Mouse (Mus musculus): ENCODE results near the gene Tmem63c. TPM values are rescaled to one million over a fixed set of nuclear protein-coding genes. Genes with fewer than 3 reads are reported as not detected.

The Tmem63c gene
- polyA plus RNA-seq, 1 experiment from 2014 or later: not detected

DNA sequence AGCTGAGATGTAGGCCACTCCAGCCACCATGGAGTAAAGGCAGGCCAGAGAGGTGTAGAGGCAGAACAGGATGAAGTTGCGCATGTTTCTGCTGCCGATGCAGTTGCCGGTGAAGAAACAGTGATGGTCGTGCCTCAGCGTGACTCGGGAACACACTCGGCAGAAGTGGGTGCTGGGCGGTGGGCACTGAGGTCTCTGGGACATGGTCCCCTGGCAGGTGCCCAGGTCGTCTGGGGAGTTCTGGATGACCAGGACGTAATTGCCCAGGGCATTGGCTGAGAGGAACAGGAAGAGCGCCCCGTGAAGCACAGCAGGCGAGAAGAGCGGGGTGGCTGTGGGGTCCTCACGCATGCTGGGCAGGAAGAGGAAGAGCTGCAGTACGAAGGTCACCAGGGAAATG, 32.9 kb upstream of the Tmem63c start:
- no peaks in the 10 kb centered on the region for H3K9me3 ChIP-seq (replicated peaks)
- peaks cover 93% of the 10 kb centered on the region for H3K27me3 ChIP-seq
- H3K27ac ChIP-seq (replicated peaks): no peak overlapping the region
- H3K4me3 ChIP-seq (replicated peaks): no peak overlapping the region
- no peaks in the 10 kb centered on the region for H3K4me1 ChIP-seq (replicated peaks)
- H3K9ac ChIP-seq: no peak overlapping the region
- no peak for ATAC-seq (ENCODE audit: insufficient read depth)
- no peaks in the 10 kb centered on the region for H3K36me3 ChIP-seq (replicated peaks)
- WGBS (ENCODE audit: insufficient replicate concordance): 32% methylated on average over 16 of the region's 16 CpGs
- no peak overlapping the region for H3K4me2 ChIP-seq

DNA sequence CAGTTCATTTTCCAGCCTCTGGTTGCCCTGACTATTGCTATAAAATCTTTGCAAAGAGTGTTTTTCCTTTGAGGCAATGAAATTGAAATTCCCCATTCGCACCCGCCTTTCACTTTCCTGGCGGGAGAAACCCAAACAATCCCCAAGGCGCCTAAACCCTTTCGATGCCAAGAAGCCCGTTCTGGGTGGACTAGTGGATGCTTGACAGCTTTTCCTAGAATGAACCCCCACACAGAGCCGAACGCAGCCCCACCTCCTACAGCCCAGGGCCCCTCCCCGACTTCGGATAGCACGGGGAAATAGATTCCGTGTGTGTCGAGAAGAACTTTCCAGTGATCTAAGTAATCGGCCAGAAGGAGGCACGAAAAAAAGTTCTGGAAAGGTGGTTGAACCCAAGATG, 31.8 kb upstream of the Tmem63c start:
- Histone ChIP-seq H3K9ac (no peak overlapping the region), H3K27me3 (peaks cover 84% of the 10 kb centered on the region), H3K4me3 (replicated peaks) (no peak overlapping the region), H3K4me1 (replicated peaks) (no peaks in the 10 kb centered on the region), H3K9me3 (replicated peaks) (no peaks in the 10 kb centered on the region), H3K4me2 (no peak overlapping the region), H3K27ac (replicated peaks) (no peak overlapping the region), H3K36me3 (replicated peaks) (no peaks in the 10 kb centered on the region)
- no peak for ATAC-seq (ENCODE audit: insufficient read depth)
- WGBS (ENCODE audit: insufficient replicate concordance): 7% methylated on average over 15 of the region's 15 CpGs

DNA sequence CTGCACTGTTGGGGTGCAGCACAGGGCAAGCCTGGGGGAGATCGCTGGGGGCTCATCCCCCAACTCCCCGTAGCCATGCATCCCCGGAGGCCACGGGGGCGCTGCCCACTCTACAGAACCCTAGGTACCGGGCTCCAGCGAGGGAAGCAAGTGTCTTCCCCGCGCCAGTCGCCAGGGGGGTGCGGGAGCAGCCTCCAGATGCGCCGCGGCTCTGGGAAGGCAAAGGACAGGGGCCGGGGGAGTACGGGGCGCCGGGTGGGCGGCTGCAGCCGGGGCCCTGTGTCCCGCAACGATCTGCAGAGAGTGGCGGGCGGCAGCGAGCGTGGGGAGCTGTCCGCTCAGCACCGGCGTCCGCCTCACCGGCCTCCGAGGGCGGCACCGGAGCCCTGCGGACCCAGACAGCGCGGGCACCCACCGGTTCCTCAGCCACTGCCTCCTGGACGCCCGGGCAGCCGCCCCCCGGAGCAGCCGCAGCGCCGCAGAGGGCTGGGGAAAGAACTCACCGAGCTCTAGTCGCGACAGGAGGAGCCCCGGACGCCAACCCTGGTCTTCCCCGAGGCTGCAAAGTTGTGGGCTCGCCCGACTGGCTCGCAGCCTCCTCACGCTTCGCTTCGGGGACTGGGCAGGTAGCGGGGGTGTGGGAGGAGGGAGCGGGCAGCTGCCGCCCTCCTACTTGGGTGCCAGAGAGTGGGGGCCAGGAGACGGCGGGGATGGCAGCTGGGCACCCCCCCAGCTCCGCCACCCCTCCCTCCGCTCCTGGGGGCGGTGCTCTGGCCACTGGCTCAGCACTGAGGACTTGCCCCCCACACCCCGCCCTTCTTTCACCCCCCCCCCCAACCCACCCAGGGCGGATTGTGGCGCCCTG, 31.0 kb upstream of the Tmem63c start, which contains the start of gene Zdhhc22:
Zdhhc22 (minus strand) TSS at position 541 of the 865 bp plus-strand sequence.
- Histone ChIP-seq H3K4me2 (no peak within 1 kb of the TSS), H3K4me1 (replicated peaks) (no peaks in the 10 kb centered on the region), H3K27me3 (peaks cover 77% of the 10 kb centered on the region), H3K4me3 (replicated peaks) (no peak within 1 kb of the TSS), H3K36me3 (replicated peaks) (no peaks in the 10 kb centered on the region), H3K27ac (replicated peaks) (no peak within 1 kb of the TSS), H3K9me3 (replicated peaks) (no peaks in the 10 kb centered on the region), H3K9ac (no peak within 1 kb of the TSS)
- WGBS (ENCODE audit: insufficient replicate concordance): 2% methylated on average over 66 of the region's 68 CpGs
- no peak for ATAC-seq (ENCODE audit: insufficient read depth)

GRCm38 (mm10) chr12:86990755-86991110, 30.4 kb upstream of the Tmem63c start:
- ATAC-seq (ENCODE audit: insufficient read depth): no peak
- H3K4me3 ChIP-seq (replicated peaks): no peak overlapping the region

DNA sequence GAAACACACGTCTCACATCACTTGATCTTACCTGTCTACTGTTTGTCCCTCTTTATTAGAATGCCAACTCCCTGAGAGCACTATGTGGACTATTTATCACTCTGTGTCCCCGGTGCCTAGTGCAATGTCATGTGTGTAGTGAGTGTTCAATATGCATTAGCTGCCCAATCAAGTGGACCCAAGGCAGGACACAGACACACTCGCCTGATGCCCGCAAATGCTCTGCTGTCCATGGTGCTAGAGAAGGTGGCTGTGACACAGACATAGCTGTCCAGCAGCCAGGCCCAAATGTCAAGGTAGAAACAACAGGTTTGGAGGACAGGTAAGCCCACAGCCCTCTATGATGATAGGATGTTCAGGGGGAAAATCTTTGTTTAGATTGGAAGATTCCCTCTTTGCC, 27.0 kb upstream of the Tmem63c start:
- ATAC-seq (ENCODE audit: insufficient read depth): no peak
- peaks cover 39% of the 10 kb centered on the region for H3K27me3 ChIP-seq
- WGBS (ENCODE audit: insufficient replicate concordance): 27% methylated on average over 4 of the region's 4 CpGs
- H3K36me3 ChIP-seq (replicated peaks): no peaks in the 10 kb centered on the region
- H3K4me2 ChIP-seq: no peak overlapping the region
- H3K4me1 ChIP-seq (replicated peaks): no peaks in the 10 kb centered on the region
- H3K4me3 ChIP-seq (replicated peaks): no peak overlapping the region
- no peak overlapping the region for H3K9ac ChIP-seq
- no peaks in the 10 kb centered on the region for H3K9me3 ChIP-seq (replicated peaks)
- no peak overlapping the region for H3K27ac ChIP-seq (replicated peaks)

More at GRCm38 (mm10) chr12:86990755-86991110, 30.4 kb upstream of the Tmem63c start:
- Histone ChIP-seq H3K36me3 (replicated peaks) (no peaks in the 10 kb centered on the region), H3K4me2 (no peak overlapping the region), H3K27ac (replicated peaks) (no peak overlapping the region), H3K27me3 (peaks cover 72% of the 10 kb centered on the region), H3K9ac (no peak overlapping the region), H3K4me1 (replicated peaks) (no peaks in the 10 kb centered on the region), H3K9me3 (replicated peaks) (no peaks in the 10 kb centered on the region)
- WGBS (ENCODE audit: insufficient replicate concordance): 31% methylated on average over 2 of the region's 2 CpGs

- no peak overlapping the region for H3K9ac ChIP-seq
- peaks cover 33% of the 10 kb centered on the region for H3K27me3 ChIP-seq
- 42% methylated on average over 3 of the region's 3 CpGs for WGBS (ENCODE audit: insufficient replicate concordance)
- H3K27ac ChIP-seq (replicated peaks): no peak overlapping the region
- no peak for ATAC-seq (ENCODE audit: insufficient read depth)
- no peaks in the 10 kb centered on the region for H3K4me1 ChIP-seq (replicated peaks)
- no peak overlapping the region for H3K4me2 ChIP-seq
- no peak overlapping the region for H3K4me3 ChIP-seq (replicated peaks)
- H3K9me3 ChIP-seq (replicated peaks): no peaks in the 10 kb centered on the region
- no peaks in the 10 kb centered on the region for H3K36me3 ChIP-seq (replicated peaks)
These were observed 26.4 kb upstream of the Tmem63c start for GRCm38 (mm10) chr12:86994776-86995175.

DNA sequence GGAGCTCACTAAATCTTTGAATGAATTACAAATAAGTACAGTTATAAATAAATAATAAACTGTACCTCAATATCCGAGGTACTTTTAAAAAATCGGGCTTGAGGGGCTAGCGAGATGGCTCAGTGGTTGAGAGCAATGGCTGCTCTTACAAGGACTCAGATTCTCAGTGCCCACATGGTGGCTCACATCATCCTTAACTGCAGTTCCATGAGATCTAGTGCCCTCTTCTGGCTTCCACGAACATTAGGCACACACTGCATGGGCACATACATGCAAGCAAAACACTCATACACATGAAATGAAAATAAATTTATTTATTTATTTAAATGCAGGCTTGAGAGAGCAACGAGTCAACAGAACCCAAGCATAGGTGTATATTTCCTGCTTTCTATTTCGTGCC, 25.2 kb upstream of the Tmem63c start:
- no peaks in the 10 kb centered on the region for H3K4me1 ChIP-seq (replicated peaks)
- 45% methylated on average over 6 of the region's 6 CpGs for WGBS (ENCODE audit: insufficient replicate concordance)
- ATAC-seq (ENCODE audit: insufficient read depth): no peak
- no peaks in the 10 kb centered on the region for H3K9me3 ChIP-seq (replicated peaks)
- peaks cover 21% of the 10 kb centered on the region for H3K27me3 ChIP-seq
- H3K36me3 ChIP-seq (replicated peaks): no peaks in the 10 kb centered on the region
- H3K4me3 ChIP-seq (replicated peaks): no peak overlapping the region
- H3K9ac ChIP-seq: no peak overlapping the region
- no peak overlapping the region for H3K27ac ChIP-seq (replicated peaks)
- no peak overlapping the region for H3K4me2 ChIP-seq

GRCm38 (mm10) chr12:86998699-86999098, 22.4 kb upstream of the Tmem63c start:
- H3K9me3 ChIP-seq (replicated peaks): no peaks in the 10 kb centered on the region
- no peaks in the 10 kb centered on the region for H3K4me1 ChIP-seq (replicated peaks)
- H3K27ac ChIP-seq (replicated peaks): no peak overlapping the region
- ATAC-seq (ENCODE audit: insufficient read depth): no peak
- no peak overlapping the region for H3K4me2 ChIP-seq
- 78% methylated on average over 4 of the region's 4 CpGs for WGBS (ENCODE audit: insufficient replicate concordance)
- no peaks in the 10 kb centered on the region for H3K36me3 ChIP-seq (replicated peaks)
- H3K9ac ChIP-seq: no peak overlapping the region
- H3K4me3 ChIP-seq (replicated peaks): no peak overlapping the region
- no peaks in the 10 kb centered on the region; the same call in 1 of the 2 replicates for H3K27me3 ChIP-seq

DNA sequence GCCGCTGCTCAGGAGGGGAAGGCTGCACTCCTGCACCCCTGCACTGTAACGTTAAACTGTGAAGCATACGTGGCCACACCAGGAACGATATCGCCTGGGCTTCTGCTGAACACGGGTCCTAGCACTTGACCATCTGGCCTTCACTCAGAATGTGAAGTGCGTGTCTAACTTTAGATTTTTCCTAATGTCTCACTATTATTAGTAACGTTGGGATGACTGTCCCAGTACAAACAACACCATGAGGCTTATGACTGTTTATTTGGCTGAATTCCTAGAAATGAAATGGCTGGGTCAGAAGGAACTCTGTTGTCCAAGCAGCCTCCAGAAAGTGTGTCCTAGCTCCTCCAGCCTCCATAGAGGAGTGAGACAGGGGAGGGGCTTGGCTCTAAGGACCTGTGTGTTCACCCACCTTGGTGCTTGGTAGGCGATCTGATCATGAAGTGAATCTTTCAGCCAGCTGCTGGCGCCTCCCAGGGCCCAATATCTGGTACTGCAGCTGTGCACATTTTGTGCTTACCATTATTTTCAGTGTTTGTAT, 21.8 kb upstream of the Tmem63c start:
- Histone ChIP-seq H3K27me3 (no peaks in the 10 kb centered on the region; the same call in 1 of the 2 replicates), H3K9me3 (replicated peaks) (no peaks in the 10 kb centered on the region), H3K36me3 (replicated peaks) (no peaks in the 10 kb centered on the region), H3K9ac (no peak overlapping the region), H3K4me1 (replicated peaks) (no peaks in the 10 kb centered on the region), H3K4me3 (replicated peaks) (no peak overlapping the region), H3K4me2 (no peak overlapping the region), H3K27ac (replicated peaks) (no peak overlapping the region)
- WGBS (ENCODE audit: insufficient replicate concordance): 56% methylated on average over 10 of the region's 10 CpGs
- no peak for ATAC-seq (ENCODE audit: insufficient read depth)

- H3K27ac ChIP-seq (replicated peaks): no peak overlapping the region
- H3K36me3 ChIP-seq (replicated peaks): no peaks in the 10 kb centered on the region
- H3K9ac ChIP-seq: no peak overlapping the region
- H3K9me3 ChIP-seq (replicated peaks): no peaks in the 10 kb centered on the region
- ATAC-seq (ENCODE audit: insufficient read depth): no peak
- no peaks in the 10 kb centered on the region for H3K4me1 ChIP-seq (replicated peaks)
- H3K4me3 ChIP-seq (replicated peaks): no peak overlapping the region
- 49% methylated on average over 5 of the region's 5 CpGs for WGBS (ENCODE audit: insufficient replicate concordance)
- H3K4me2 ChIP-seq: no peak overlapping the region
- H3K27me3 ChIP-seq: no peaks in the 10 kb centered on the region
These were observed 20.8 kb upstream of the Tmem63c start for GRCm38 (mm10) chr12:87000151-87000839.

GRCm38 (mm10) chr12:87000840-87001176, 20.3 kb upstream of the Tmem63c start:
- Histone ChIP-seq H3K4me1 (replicated peaks) (no peaks in the 10 kb centered on the region), H3K27me3 (0 out of 2 replicates have a peak, but pooled peaks cover under 1% of the 10 kb centered on the region), H3K9me3 (replicated peaks) (no peaks in the 10 kb centered on the region), H3K36me3 (replicated peaks) (no peaks in the 10 kb centered on the region), H3K27ac (replicated peaks) (no peak overlapping the region), H3K4me2 (no peak overlapping the region), H3K4me3 (replicated peaks) (no peak overlapping the region), H3K9ac (no peak overlapping the region)
- no peak for ATAC-seq (ENCODE audit: insufficient read depth)
- WGBS (ENCODE audit: insufficient replicate concordance): 40% methylated on average over 6 of the region's 6 CpGs
